Mouse (Mus musculus): Measurements from ENCODE around the gene Selenbp1.
"Not testable (repeated sequence)": the region's sequence is repeated elsewhere in the genome, so short reads cannot be mapped to it uniquely, and the experiment has no call there.

Gene Selenbp1

GRCm38 (mm10) chr3:94932809-94933564 is at the start of gene Selenbp1:
Selenbp1 (plus strand) TSS chr3:94933056.
- peak; percentile 79 for DNase-seq (ENCODE audit: low spot score)

- peak; percentile 87 for DNase-seq (ENCODE audit: low spot score)
Measured at GRCm38 (mm10) chr3:94886316-94887224, 46.3 kb upstream of the Selenbp1 start, which contains the start of gene Psmb4. Psmb4 (minus strand) TSS chr3:94886961.

GRCm38 (mm10) chr3:94888595-94888994 is 44.3 kb upstream of the Selenbp1 start:
- DNase-seq (ENCODE audit: low spot score), result no peak

- DNase-seq (ENCODE audit: low spot score), result no peak
Measured at GRCm38 (mm10) chr3:94894076-94894475, 38.8 kb upstream of the Selenbp1 start.

- DNase-seq (ENCODE audit: low spot score), result peak; percentile 73
Measured at GRCm38 (mm10) chr3:94902747-94903146, 30.1 kb upstream of the Selenbp1 start.

- not testable (repeated sequence) for DNase-seq (ENCODE audit: low spot score)
Measured at GRCm38 (mm10) chr3:94904759-94905158, 28.1 kb upstream of the Selenbp1 start.

- DNase-seq (ENCODE audit: low spot score), result no peak
Measured at GRCm38 (mm10) chr3:94906482-94906881, 26.4 kb upstream of the Selenbp1 start.

- no peak for DNase-seq (ENCODE audit: low spot score)
Measured at GRCm38 (mm10) chr3:94911050-94911693, 21.7 kb upstream of the Selenbp1 start.

GRCm38 (mm10) chr3:94913801-94914200 is 19.1 kb upstream of the Selenbp1 start:
- DNase-seq (ENCODE audit: low spot score), result no peak

- DNase-seq (ENCODE audit: low spot score), result no peak
Measured at GRCm38 (mm10) chr3:94915903-94916741, 16.7 kb upstream of the Selenbp1 start.

GRCm38 (mm10) chr3:94917816-94918361 is 15.0 kb upstream of the Selenbp1 start:
- DNase-seq (ENCODE audit: low spot score), result no peak

- no peak for DNase-seq (ENCODE audit: low spot score)
Measured at GRCm38 (mm10) chr3:94918845-94919244, 14.0 kb upstream of the Selenbp1 start.

GRCm38 (mm10) chr3:94921104-94921503 is 11.8 kb upstream of the Selenbp1 start:
- DNase-seq (ENCODE audit: low spot score), result no peak

GRCm38 (mm10) chr3:94922333-94922732 is 10.5 kb upstream of the Selenbp1 start:
- no peak for DNase-seq (ENCODE audit: low spot score)

GRCm38 (mm10) chr3:94924688-94925087 is 8.2 kb upstream of the Selenbp1 start:
- DNase-seq (ENCODE audit: low spot score), result no peak

- not testable (repeated sequence) for DNase-seq (ENCODE audit: low spot score)
Measured at GRCm38 (mm10) chr3:94926301-94926736, 6.5 kb upstream of the Selenbp1 start.

GRCm38 (mm10) chr3:94928979-94929378 is 3.9 kb upstream of the Selenbp1 start:
- not testable (repeated sequence) for DNase-seq (ENCODE audit: low spot score)

- not testable (repeated sequence) for DNase-seq (ENCODE audit: low spot score)
Measured at GRCm38 (mm10) chr3:94930386-94931266, 2.2 kb upstream of the Selenbp1 start.

GRCm38 (mm10) chr3:94931427-94932082 is 1.3 kb upstream of the Selenbp1 start:
- DNase-seq (ENCODE audit: low spot score), result not testable (repeated sequence)
